Mouse (Mus musculus): ENCODE measurements at regions not wholly inside any gene's neighbourhood (a gene's known extent, or its start where the extent isn't known, plus 50 kb on each side); places are given as distances from the start of the nearest gene placed in this dataset.

DNA sequence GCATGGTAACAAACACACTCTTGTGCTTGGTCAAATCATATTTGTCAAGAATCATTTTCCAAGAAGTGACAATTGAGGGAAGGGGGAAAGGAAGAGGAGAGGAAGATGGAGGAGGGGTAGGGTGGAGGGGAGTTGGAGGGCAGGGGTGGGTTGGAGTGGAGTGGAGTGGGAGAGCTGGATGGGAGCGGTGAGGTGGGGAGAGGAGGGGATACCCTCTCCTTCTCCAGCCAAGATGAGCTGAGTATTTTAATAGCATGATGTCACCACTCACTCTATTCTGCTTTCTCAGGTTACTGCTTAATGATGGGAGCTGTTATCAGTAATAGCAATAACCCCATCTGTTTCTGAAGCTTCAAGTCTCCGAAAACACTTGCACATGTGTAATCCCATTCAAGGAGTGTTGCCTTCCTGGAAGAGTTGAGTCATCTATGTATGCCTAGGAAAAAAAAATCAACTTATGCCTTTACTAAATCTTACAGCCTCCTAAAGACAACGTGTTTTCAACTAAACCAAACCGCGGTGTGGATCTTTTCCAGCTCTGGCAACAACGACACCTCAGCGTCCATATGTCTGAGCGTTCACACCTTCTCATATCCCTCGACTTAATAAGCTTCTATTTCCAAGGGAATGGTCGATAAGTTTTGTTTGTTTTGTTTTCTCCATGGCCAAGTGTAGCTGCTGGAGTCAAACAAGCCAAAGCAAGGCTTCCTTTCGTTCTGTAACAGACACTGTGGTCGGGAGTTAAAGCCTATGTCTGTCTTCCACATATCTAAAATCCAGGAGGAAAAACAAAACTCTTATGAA is 187.0 kb upstream of the Mgmt start:
- H3K27ac ChIP-seq (ENCODE audit: control insufficient read depth, low read depth, low read length): no peak overlapping the region
- no peak overlapping the region for H3K4me3 ChIP-seq (ENCODE audit: control insufficient read depth in 1 of 2, insufficient read depth in 1 of 2, low read depth in 2 of 2, low read length in 2 of 2)
- H3K9ac ChIP-seq (ENCODE audit: control insufficient read depth, low read depth, low read length, poor library complexity, severe bottlenecking): no peak overlapping the region
- no peaks in the 10 kb centered on the region for H3K4me1 ChIP-seq (ENCODE audit: control insufficient read depth in 1 of 2, insufficient read depth in 2 of 2, low read length in 2 of 2)
- H3K79me2 ChIP-seq (ENCODE audit: control insufficient read depth, insufficient read depth, low read length, poor library complexity): no peaks in the 10 kb centered on the region
- DNase-seq (ENCODE audit: low read depth, low spot score): no peak
- no peaks in the 10 kb centered on the region for H3K9me3 ChIP-seq (replicated peaks; ENCODE audit: insufficient read depth, low read length)
- TF ChIP-seq MAFK (IDR thresholded peaks at IDR 0.05; ENCODE audit: borderline replicate concordance, low read depth, low read length) (no peak), POLR2AphosphoS2 (IDR thresholded peaks at IDR 0.05; ENCODE audit: low read length) (no peak), SMC3 (IDR thresholded peaks at IDR 0.05; ENCODE audit: low read depth, low read length) (no peak), ELF1 (IDR thresholded peaks at IDR 0.05; ENCODE audit: low read depth, low read length) (no peak), ZMIZ1 (IDR thresholded peaks at IDR 0.05; ENCODE audit: low read depth, low read length) (no peak), MAX (IDR thresholded peaks at IDR 0.05; ENCODE audit: low read length) (no peak), NRF1 (IDR thresholded peaks at IDR 0.05; ENCODE audit: insufficient read depth, low read depth, low read length, poor library complexity, severe bottlenecking) (no peak), ZNF384 (IDR thresholded peaks at IDR 0.05; ENCODE audit: low read depth, low read length) (no peak), TCF12 (IDR thresholded peaks at IDR 0.05; ENCODE audit: low read depth, low read length) (no peak), GATA1 (IDR thresholded peaks at IDR 0.05; ENCODE audit: low read depth, low read length) (no peak), CTCF (IDR thresholded peaks at IDR 0.05 in 2 of 3, conservative IDR thresholded peaks at IDR 0.05 in 1 of 3; ENCODE audit: control insufficient read depth in 1 of 3, insufficient read depth in 1 of 3, low read depth in 2 of 3, low read length in 3 of 3, poor library complexity in 1 of 3, severe bottlenecking in 1 of 3) (no peak), ETS1 (IDR thresholded peaks at IDR 0.05; ENCODE audit: low read depth, low read length) (no peak), SIN3A (IDR thresholded peaks at IDR 0.05; ENCODE audit: low read length) (no peak), TAL1 (IDR thresholded peaks at IDR 0.05; ENCODE audit: low read length) (no peak)
- H3K36me3 ChIP-seq (ENCODE audit: control insufficient read depth in 1 of 2, insufficient read depth in 2 of 2, low read length in 2 of 2): no peaks in the 10 kb centered on the region
- no peaks in the 10 kb centered on the region for H3K27me3 ChIP-seq (ENCODE audit: control insufficient read depth in 1 of 2, insufficient read depth in 2 of 2, low read length in 2 of 2)

DNA sequence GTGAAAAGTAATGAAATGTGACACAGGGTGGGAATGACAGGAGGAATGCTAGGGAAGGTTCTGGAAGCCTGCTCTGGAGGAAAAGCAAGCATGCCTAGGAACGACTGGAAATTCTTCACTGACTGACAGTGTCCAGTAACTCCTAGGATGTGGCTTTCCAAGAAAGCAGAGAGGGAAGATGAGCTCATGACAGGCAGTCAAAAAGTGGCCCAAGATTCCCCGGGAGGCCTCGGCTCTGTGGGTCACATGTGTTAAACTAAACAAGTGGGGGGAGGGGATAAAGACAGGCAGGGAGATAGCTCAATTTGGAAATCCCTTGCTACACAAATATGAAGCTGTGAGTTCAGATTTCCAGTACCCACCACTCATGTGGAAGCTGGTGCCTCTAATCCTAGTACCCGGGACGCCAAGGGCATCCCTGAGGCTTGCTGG is 186.4 kb upstream of the Mgmt start:
- no peak for DNase-seq (ENCODE audit: low read depth, low spot score)
- no peak overlapping the region for H3K9ac ChIP-seq (ENCODE audit: control insufficient read depth, low read depth, low read length, poor library complexity, severe bottlenecking)
- H3K27ac ChIP-seq (ENCODE audit: control insufficient read depth, low read depth, low read length): no peak overlapping the region
- H3K4me1 ChIP-seq (ENCODE audit: control insufficient read depth in 1 of 2, insufficient read depth in 2 of 2, low read length in 2 of 2): no peaks in the 10 kb centered on the region
- H3K79me2 ChIP-seq (ENCODE audit: control insufficient read depth, insufficient read depth, low read length, poor library complexity): no peaks in the 10 kb centered on the region
- H3K27me3 ChIP-seq (ENCODE audit: control insufficient read depth in 1 of 2, insufficient read depth in 2 of 2, low read length in 2 of 2): no peaks in the 10 kb centered on the region
- H3K4me3 ChIP-seq (ENCODE audit: control insufficient read depth in 1 of 2, insufficient read depth in 1 of 2, low read depth in 2 of 2, low read length in 2 of 2): no peak overlapping the region
- H3K36me3 ChIP-seq (ENCODE audit: control insufficient read depth in 1 of 2, insufficient read depth in 2 of 2, low read length in 2 of 2): no peaks in the 10 kb centered on the region
- TF ChIP-seq MAFK (IDR thresholded peaks at IDR 0.05; ENCODE audit: borderline replicate concordance, low read depth, low read length) (no peak), GATA1 (IDR thresholded peaks at IDR 0.05; ENCODE audit: low read depth, low read length) (no peak), TAL1 (IDR thresholded peaks at IDR 0.05; ENCODE audit: low read length) (no peak), BHLHE40 (IDR thresholded peaks at IDR 0.05; ENCODE audit: borderline replicate concordance, low read depth, low read length) (no peak), KAT2A (conservative IDR thresholded peaks at IDR 0.05; ENCODE audit: low read depth, low read length) (no peak), ETS1 (IDR thresholded peaks at IDR 0.05; ENCODE audit: low read depth, low read length) (no peak), TCF12 (IDR thresholded peaks at IDR 0.05; ENCODE audit: low read depth, low read length) (no peak), USF2 (IDR thresholded peaks at IDR 0.05; ENCODE audit: borderline replicate concordance in 1 of 2, insufficient read depth in 1 of 2, low read depth in 1 of 2, low read length in 2 of 2) (no peak), E2F4 (IDR thresholded peaks at IDR 0.05; ENCODE audit: borderline replicate concordance, low read depth, low read length) (no peak), ZMIZ1 (IDR thresholded peaks at IDR 0.05; ENCODE audit: low read depth, low read length) (no peak)
- no peaks in the 10 kb centered on the region for H3K9me3 ChIP-seq (replicated peaks; ENCODE audit: insufficient read depth, low read length)

All from MEL (cell line).